Mouse (Mus musculus) midbrain, postnatal 0 days (tissue): Measurements from ENCODE around the gene Pde4a. TPM values are rescaled to one million over a fixed set of nuclear protein-coding genes. Genes with fewer than 3 reads are reported as not detected.
A peak's percentile ranks its signal among the peaks of the same experiment; 100 is the strongest.

ENCODE experiments used
- ATAC-seq: fragments of 200-750 bp; cut with Nextera tagmentation; 2 replicates; pipeline ENCODE4 v1.8.0; 2017; ENCODE audit warnings: moderate number of reproducible peaks, mild to moderate bottlenecking, moderate TSS enrichment, moderate library complexity; ENCODE audit not compliant: low FRiP score
- DNase-seq: peaks from one replicate; pipeline ENCODE4 v3.0.0-alpha.2; 2015; ENCODE audit warnings: low spot score
- H3K27ac ChIP-seq: fragments of 300-500 bp; sonication (generic); 2 replicates; pipeline ENCODE4 v1.5.1; 2014; ENCODE audit warnings: low read depth, mild to moderate bottlenecking, low read length, mixed read lengths
- H3K27me3 ChIP-seq: fragments of 300-500 bp; sonication (generic); 2 replicates; pipeline ENCODE4 v1.6.1; 2014; ENCODE audit warnings: low read length, control low read depth, mixed read lengths; ENCODE audit not compliant: insufficient read depth
- H3K36me3 ChIP-seq: fragments of 300-500 bp; sonication (generic); 2 replicates; pipeline ENCODE4 v1.6.1; 2014; ENCODE audit warnings: low read length, control low read depth, mixed read lengths; ENCODE audit not compliant: insufficient read depth
- H3K4me1 ChIP-seq: fragments of 300-500 bp; sonication (generic); 2 replicates; pipeline ENCODE4 v1.6.1; 2014; ENCODE audit warnings: mild to moderate bottlenecking, control low read depth, antibody characterized with exemption, low read length, mixed read lengths; ENCODE audit not compliant: insufficient read depth
- H3K4me2 ChIP-seq: fragments of 300-500 bp; sonication (generic); 2 replicates; pipeline ENCODE4 v1.6.1; 2014; ENCODE audit warnings: low read depth, mild to moderate bottlenecking, low read length, mixed read lengths; ENCODE audit not compliant: poor library complexity, severe bottlenecking
- H3K4me3 ChIP-seq: fragments of 300-500 bp; sonication (generic); 2 replicates; pipeline ENCODE4 v1.5.1; 2014; ENCODE audit warnings: low read depth, mild to moderate bottlenecking, low read length, moderate library complexity
- H3K9ac ChIP-seq: fragments of 300-500 bp; sonication (generic); replicated peaks from 2 replicates; pipeline ENCODE4 v1.6.1; 2014; ENCODE audit warnings: mild to moderate bottlenecking, low read length, moderate library complexity, mixed read lengths; ENCODE audit not compliant: poor library complexity, severe bottlenecking
- H3K9me3 ChIP-seq: fragments of 300-500 bp; sonication (generic); 2 replicates; pipeline ENCODE4 v1.6.1; 2016; ENCODE audit warnings: low read length, control low read depth
- CTCF ChIP-seq: IDR thresholded peaks from 2 replicates; pipeline ENCODE4 v1.5.1; 2016; ENCODE audit warnings: antibody characterized with exemption, mild to moderate bottlenecking
- WGBS: fragments of 180-500 bp; shearing (Covaris S2); extraction: QIAGEN DNeasy Blood & Tissue Kit; methylation state at CpG from one replicate; pipeline ENCODE4 v1.1.7; 2014; 5-methylcytosine and 5-hydroxymethylcytosine counted together
- polyA plus RNA-seq: library from polyadenylated mRNA; unstranded; fragments of >200 nt; fragmentation: Nextera tagmentation; extraction: Ambion mirVana; gene quantifications from 2 replicates; pipeline ENCODE4 v1.2.1, GENCODE M21; 2015
- total RNA-seq: library from RNA; depleted of rRNA; stranded (reverse); fragments of >200 nt; gene quantifications from 2 replicates; pipeline ENCODE4 v1.2.3, GENCODE M21; 2014

The Pde4a gene
- total and polyA plus RNA-seq, 2 experiments from 2014 or later, result 46.5 to 59.8 TPM

- TF ChIP-seq CTCF, result no peak
- H3K9me3 ChIP-seq, result no peaks in the 10 kb centered on the region
- no peaks in the 10 kb centered on the region for H3K27me3 ChIP-seq
- H3K4me3 ChIP-seq, result no peak overlapping the region
- DNase-seq (no peak), ATAC-seq (no peak)
- 83% methylated on average over 2 of the region's 2 CpGs for WGBS
- H3K27ac ChIP-seq, result no peak overlapping the region
- H3K36me3 ChIP-seq, result peaks cover 27% of the 10 kb centered on the region
- H3K4me1 ChIP-seq, result 0 out of 2 replicates have a peak, but pooled peaks cover 5% of the 10 kb centered on the region
- H3K4me2 ChIP-seq, result no peak overlapping the region
- H3K9ac ChIP-seq, result no peak overlapping the region
Observed at GRCm38 (mm10) chr9:21126259-21126627, 39.3 kb upstream of the Pde4a start.

GRCm38 (mm10) chr9:21131059-21131956 is 34.2 kb upstream of the Pde4a start, which contains the start of gene Tyk2:
Gene Tyk2 (minus strand): TSS chr9:21131243.
- TF ChIP-seq CTCF, result no peak; the same call in 1 of the 2 replicates
- H3K27ac ChIP-seq, result no peak within 1 kb of the TSS
- DNase-seq, result peak; percentile 98
- 0 out of 2 replicates have a peak, but pooled peaks cover 5% of the 10 kb centered on the region for H3K4me1 ChIP-seq
- H3K36me3 ChIP-seq, result peaks cover 14% of the 10 kb centered on the region
- peak; percentile 94 for ATAC-seq
- H3K9me3 ChIP-seq, result no peaks in the 10 kb centered on the region
- peak within 1 kb of the TSS; percentile 67 for H3K4me2 ChIP-seq
- no peaks in the 10 kb centered on the region for H3K27me3 ChIP-seq
- WGBS, result 7% methylated on average over 37 of the region's 37 CpGs
- peak within 1 kb of the TSS; percentile 57 for H3K4me3 ChIP-seq
- peak within 1 kb of the TSS; percentile 47 for H3K9ac ChIP-seq

DNA sequence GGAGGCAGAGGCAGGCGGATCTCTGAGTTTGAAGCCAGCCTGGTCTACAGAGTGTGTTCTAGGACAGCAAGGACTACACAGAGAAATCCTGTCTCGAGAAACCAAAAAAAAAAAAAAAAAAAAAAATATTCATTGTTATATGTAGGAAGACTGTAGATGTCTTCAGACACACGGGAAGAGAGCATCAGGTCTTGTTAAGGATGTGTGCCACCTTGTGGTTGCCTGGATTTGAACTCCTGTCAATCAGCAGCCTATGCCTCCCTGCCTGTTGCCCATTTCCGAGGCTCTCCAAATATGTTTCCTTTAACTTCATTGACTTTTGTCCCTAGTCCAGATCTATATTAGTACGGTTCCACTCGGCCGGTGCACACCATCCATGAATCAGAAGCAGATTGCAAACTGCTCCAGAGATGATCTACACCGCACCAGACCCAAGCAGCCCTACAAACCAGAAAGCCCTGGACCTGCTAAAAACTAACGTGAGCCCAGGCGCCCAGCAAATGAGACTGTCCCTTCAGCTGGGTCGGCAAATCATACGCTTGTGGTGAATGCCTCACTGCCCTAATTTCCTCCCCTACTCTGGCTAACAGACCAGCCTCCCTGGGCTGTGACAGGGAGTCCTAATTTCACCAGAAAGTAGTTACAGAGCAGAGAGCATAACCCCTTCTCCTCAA is 33.3 kb upstream of the Pde4a start:
- WGBS, result 77% methylated on average over 12 of the region's 12 CpGs

DNA sequence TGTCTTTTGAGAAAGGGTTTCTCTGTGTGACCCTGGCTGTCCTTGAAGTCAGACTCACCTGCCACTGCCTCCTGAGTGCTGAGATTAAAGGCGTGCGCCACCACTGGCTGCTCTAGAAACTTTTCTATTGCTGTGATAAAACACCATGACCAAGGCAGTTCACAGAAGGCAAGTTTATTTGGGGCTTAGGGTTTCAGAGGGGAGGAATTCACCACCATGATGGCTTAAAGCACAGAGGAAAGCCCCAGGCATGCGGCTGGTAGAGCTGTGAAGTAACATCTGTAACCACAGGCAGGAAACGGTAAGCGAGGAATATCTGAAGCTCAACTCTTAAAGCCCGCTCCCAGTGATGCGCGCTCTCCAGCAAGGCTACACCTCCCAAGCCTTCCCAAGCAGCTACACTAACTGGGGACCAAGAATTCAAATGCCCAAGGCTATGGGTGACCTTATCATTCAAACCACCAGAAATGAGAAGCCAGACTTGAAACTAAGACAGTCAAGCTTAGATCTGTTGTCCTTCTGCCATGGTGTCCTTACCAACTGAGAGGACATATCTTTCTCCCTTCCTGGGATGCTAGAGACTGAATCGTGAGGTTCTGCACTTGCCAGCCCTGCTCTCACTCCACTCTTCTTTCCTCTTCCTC is 32.3 kb upstream of the Pde4a start:
- DNase-seq (no peak), ATAC-seq (no peak)
- Histone ChIP-seq H3K9ac (no peak overlapping the region), H3K4me3 (no peak overlapping the region), H3K36me3 (peaks cover 6% of the 10 kb centered on the region; the same call in 1 of the 2 replicates), H3K4me1 (0 out of 2 replicates have a peak, but pooled peaks cover 5% of the 10 kb centered on the region), H3K4me2 (no peak overlapping the region), H3K27ac (no peak overlapping the region), H3K9me3 (no peaks in the 10 kb centered on the region), H3K27me3 (no peaks in the 10 kb centered on the region)
- WGBS, result 85% methylated on average over 9 of the region's 9 CpGs
- no peak for TF ChIP-seq CTCF

More for the DNA sequence above, 33.3 kb upstream of the Pde4a start:
- H3K4me1 ChIP-seq, result 0 out of 2 replicates have a peak, but pooled peaks cover 5% of the 10 kb centered on the region
- H3K27ac ChIP-seq, result no peak overlapping the region
- TF ChIP-seq CTCF, result peak; percentile 54
- H3K4me3 ChIP-seq, result no peak overlapping the region
- DNase-seq (no peak), ATAC-seq (no peak)
- no peaks in the 10 kb centered on the region for H3K9me3 ChIP-seq
- no peak overlapping the region for H3K9ac ChIP-seq
- no peak overlapping the region for H3K4me2 ChIP-seq
- peaks cover 5% of the 10 kb centered on the region; the same call in 1 of the 2 replicates for H3K36me3 ChIP-seq
- H3K27me3 ChIP-seq, result no peaks in the 10 kb centered on the region

DNA sequence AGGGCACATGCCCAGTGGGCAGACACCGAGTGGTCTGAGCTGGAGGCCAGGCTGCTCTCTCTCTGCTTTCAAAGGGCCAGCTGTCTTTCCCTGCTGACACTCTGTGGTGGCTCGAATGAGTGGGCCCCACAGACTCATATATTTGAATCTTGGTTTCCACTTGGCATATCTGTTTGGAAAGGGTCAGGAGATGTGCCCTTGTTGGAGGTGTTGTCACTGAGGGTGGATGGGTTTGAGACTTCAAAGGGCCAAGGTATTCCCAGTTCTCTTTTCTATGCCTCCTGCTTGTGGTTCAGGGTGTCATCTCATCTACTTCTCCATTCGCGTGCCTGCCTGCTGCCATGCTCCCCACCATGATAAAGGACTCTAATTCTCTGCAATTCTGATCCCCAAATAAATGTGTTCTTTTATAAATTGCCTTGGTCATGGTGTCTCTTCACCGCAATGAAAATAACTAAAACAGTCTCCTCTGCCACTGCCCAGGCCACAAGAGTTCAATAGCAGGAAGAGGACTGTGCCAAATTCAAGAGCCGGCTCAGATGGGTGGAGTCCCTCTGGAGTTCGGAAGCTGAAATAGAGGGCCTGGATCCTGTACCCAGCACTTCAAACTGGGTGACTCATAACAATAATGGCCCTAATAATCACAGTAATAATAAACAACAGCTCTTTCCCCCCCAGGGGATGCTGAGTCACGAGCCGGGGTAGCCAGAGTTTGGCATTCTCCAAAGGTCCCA is 30.8 kb upstream of the Pde4a start:
- Histone ChIP-seq H3K4me3 (no peak overlapping the region), H3K36me3 (peaks cover 18% of the 10 kb centered on the region), H3K27me3 (no peaks in the 10 kb centered on the region), H3K9me3 (no peaks in the 10 kb centered on the region), H3K4me2 (no peak overlapping the region), H3K9ac (no peak overlapping the region), H3K4me1 (0 out of 2 replicates have a peak, but pooled peaks cover 5% of the 10 kb centered on the region), H3K27ac (no peak overlapping the region)
- ATAC-seq, result no peak
- TF ChIP-seq CTCF, result no peak
- WGBS, result 79% methylated on average over 9 of the region's 9 CpGs
- DNase-seq, result no peak
